Mouse (Mus musculus): ENCODE measurements around the gene Ift88. TPM values are rescaled to one million over a fixed set of nuclear protein-coding genes. Genes with fewer than 3 reads are reported as not detected.
"Not testable (repeated sequence)": the region's sequence is repeated elsewhere in the genome, so short reads cannot be mapped to it uniquely, and the experiment has no call there.

Gene Ift88
- polyA plus RNA-seq, 1 experiment from 2014 or later: 18.1 TPM

GRCm38 (mm10) chr14:57412166-57412565 lies 11.7 kb upstream of the Ift88 start:
- H3K4me2 ChIP-seq: no peak overlapping the region
- ATAC-seq (ENCODE audit: low FRiP score) (no peak), DNase-seq (ENCODE audit: low spot score, missing footprints) (no peak)
- peaks cover 3% of the 10 kb centered on the region; the same call in 1 of the 2 replicates for H3K4me1 ChIP-seq (ENCODE audit: control insufficient read depth, insufficient read depth, low read length)
- H3K36me3 ChIP-seq (ENCODE audit: control insufficient read depth, insufficient read depth, low read length): no peaks in the 10 kb centered on the region
- H3K9me3 ChIP-seq (ENCODE audit: control insufficient read depth, low read length): no peaks in the 10 kb centered on the region
- no peaks in the 10 kb centered on the region for H3K27me3 ChIP-seq (ENCODE audit: control insufficient read depth, insufficient read depth, low read length)
- H3K4me3 ChIP-seq (ENCODE audit: low read depth, low read length): no peak overlapping the region
- H3K9ac ChIP-seq (ENCODE audit: low read length): no peak overlapping the region
- 65% methylated on average over 7 of the region's 7 CpGs for WGBS
- H3K27ac ChIP-seq (ENCODE audit: low read depth, low read length): no peak overlapping the region

GRCm38 (mm10) chr14:57417187-57417586 lies 6.7 kb upstream of the Ift88 start:
- H3K4me3 ChIP-seq (ENCODE audit: low read depth, low read length): no peak overlapping the region
- H3K4me2 ChIP-seq: no peak overlapping the region
- H3K9me3 ChIP-seq (ENCODE audit: control insufficient read depth, low read length): no peaks in the 10 kb centered on the region
- ATAC-seq (ENCODE audit: low FRiP score): no peak
- DNase-seq (ENCODE audit: low spot score, missing footprints): no peak
- no peaks in the 10 kb centered on the region for H3K4me1 ChIP-seq (ENCODE audit: control insufficient read depth, insufficient read depth, low read length)
- WGBS: 100% methylated on average over 2 of the region's 2 CpGs
- H3K27me3 ChIP-seq (ENCODE audit: control insufficient read depth, insufficient read depth, low read length): no peaks in the 10 kb centered on the region
- no peak overlapping the region for H3K9ac ChIP-seq (ENCODE audit: low read length)
- no peaks in the 10 kb centered on the region for H3K36me3 ChIP-seq (ENCODE audit: control insufficient read depth, insufficient read depth, low read length)
- no peak overlapping the region for H3K27ac ChIP-seq (ENCODE audit: low read depth, low read length)

GRCm38 (mm10) chr14:57424212-57424561 lies 325 bp downstream of the Ift88 start:
- Histone ChIP-seq H3K4me2 (peak overlapping the region; percentile 74), H3K27ac (ENCODE audit: low read depth, low read length) (peak overlapping the region; percentile 51; the same call in 1 of the 2 replicates), H3K4me3 (ENCODE audit: low read depth, low read length) (peak overlapping the region; percentile 85), H3K27me3 (ENCODE audit: control insufficient read depth, insufficient read depth, low read length) (no peaks in the 10 kb centered on the region), H3K9ac (ENCODE audit: low read length) (peak overlapping the region; percentile 85), H3K9me3 (ENCODE audit: control insufficient read depth, low read length) (no peaks in the 10 kb centered on the region), H3K4me1 (ENCODE audit: control insufficient read depth, insufficient read depth, low read length) (peaks cover 2% of the 10 kb centered on the region; the same call in 1 of the 2 replicates), H3K36me3 (ENCODE audit: control insufficient read depth, insufficient read depth, low read length) (no peaks in the 10 kb centered on the region)
- under 1% methylated on average over 23 of the region's 24 CpGs for WGBS
- ATAC-seq (ENCODE audit: low FRiP score) (peak; percentile 93), DNase-seq (ENCODE audit: low spot score, missing footprints) (no peak)

- H3K27me3 ChIP-seq (ENCODE audit: control insufficient read depth, insufficient read depth, low read length): no peaks in the 10 kb centered on the region
- WGBS: 88% methylated on average over 2 of the region's 2 CpGs
- H3K9ac ChIP-seq (ENCODE audit: low read length): no peak overlapping the region
- no peak overlapping the region for H3K27ac ChIP-seq (ENCODE audit: low read depth, low read length)
- H3K4me1 ChIP-seq (ENCODE audit: control insufficient read depth, insufficient read depth, low read length): no peaks in the 10 kb centered on the region
- H3K36me3 ChIP-seq (ENCODE audit: control insufficient read depth, insufficient read depth, low read length): no peaks in the 10 kb centered on the region
- no peak overlapping the region for H3K4me3 ChIP-seq (ENCODE audit: low read depth, low read length)
- no peaks in the 10 kb centered on the region for H3K9me3 ChIP-seq (ENCODE audit: control insufficient read depth, low read length)
- DNase-seq (ENCODE audit: low spot score, missing footprints) (no peak), ATAC-seq (ENCODE audit: low FRiP score) (no peak)
- no peak overlapping the region for H3K4me2 ChIP-seq
Observed at GRCm38 (mm10) chr14:57430451-57430850, 6.6 kb downstream of the Ift88 start.

DNA sequence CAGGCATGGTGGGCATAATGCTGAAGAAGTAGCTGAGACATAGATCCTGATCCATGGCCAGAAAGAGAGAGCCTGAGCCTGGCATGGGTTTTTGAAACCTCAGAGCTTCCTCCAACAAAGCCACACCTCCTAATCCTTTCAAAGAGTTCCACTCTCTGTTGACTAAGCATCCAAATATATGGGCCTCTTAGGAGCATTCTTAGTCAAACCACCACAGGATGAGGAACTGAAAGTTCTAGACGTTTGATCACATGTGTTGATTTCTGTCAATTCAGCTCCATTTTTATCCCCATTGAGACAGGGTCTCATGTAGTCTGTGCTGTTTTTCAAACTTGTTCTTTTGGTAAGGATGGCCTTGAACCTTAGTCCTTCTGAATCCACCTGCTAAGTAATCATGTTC lies 28.7 kb downstream of the Ift88 start:
- Histone ChIP-seq H3K27ac (ENCODE audit: low read depth, low read length) (no peak overlapping the region), H3K9ac (ENCODE audit: low read length) (no peak overlapping the region), H3K4me3 (ENCODE audit: low read depth, low read length) (no peak overlapping the region), H3K36me3 (ENCODE audit: control insufficient read depth, insufficient read depth, low read length) (no peaks in the 10 kb centered on the region), H3K27me3 (ENCODE audit: control insufficient read depth, insufficient read depth, low read length) (no peaks in the 10 kb centered on the region), H3K4me2 (no peak overlapping the region), H3K9me3 (ENCODE audit: control insufficient read depth, low read length) (no peaks in the 10 kb centered on the region), H3K4me1 (ENCODE audit: control insufficient read depth, insufficient read depth, low read length) (no peaks in the 10 kb centered on the region)
- ATAC-seq (ENCODE audit: low FRiP score) (no peak), DNase-seq (ENCODE audit: low spot score, missing footprints) (no peak)
- 70% methylated on average over 1 of the region's 1 CpGs for WGBS

DNA sequence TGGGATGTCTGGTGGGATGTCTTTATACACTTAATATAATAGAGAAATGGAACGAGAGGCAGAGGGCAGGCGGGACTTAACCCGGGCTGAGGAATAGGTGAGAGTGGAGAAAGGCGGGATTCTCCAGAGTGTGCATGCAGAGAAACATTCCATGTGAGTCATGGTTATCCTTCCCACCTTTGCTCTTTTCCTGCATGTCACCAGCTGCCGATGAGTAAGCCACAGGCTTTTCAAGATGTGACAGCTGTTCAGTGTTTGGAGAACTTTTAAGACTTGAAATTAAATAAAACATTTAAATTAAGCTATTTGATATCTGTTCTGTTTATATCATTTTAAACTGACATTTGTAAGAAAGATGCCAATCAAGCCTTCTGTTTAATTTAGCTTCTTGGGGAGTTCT lies 36.0 kb downstream of the Ift88 start:
- Histone ChIP-seq H3K4me2 (no peak overlapping the region), H3K27ac (ENCODE audit: low read depth, low read length) (no peak overlapping the region)
- WGBS: 95% methylated on average over 5 of the region's 5 CpGs

DNA sequence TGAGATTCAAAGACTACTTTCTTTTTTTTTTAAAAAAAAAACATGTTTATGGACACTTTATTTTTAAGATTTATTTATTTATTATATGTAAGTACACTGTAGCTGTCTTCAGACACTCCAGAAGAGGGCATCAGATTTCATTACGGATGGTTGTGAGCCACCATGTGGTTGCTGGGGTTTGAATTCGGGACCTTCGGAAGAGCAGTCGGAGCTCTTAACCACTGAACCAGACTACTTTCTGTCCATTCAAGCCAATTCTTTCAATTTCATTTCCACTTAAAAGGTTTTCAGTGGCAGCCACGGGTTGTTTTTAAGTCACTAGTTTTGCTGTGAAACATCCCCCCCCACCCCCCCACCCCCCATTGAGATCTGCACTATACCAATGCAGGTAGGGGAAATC lies 36.5 kb downstream of the Ift88 start:
- H3K4me2 ChIP-seq; DNase-seq (ENCODE audit: low spot score, missing footprints); H3K36me3 ChIP-seq (ENCODE audit: control insufficient read depth, insufficient read depth, low read length); H3K4me3 ChIP-seq (ENCODE audit: low read depth, low read length); H3K9me3 ChIP-seq (ENCODE audit: control insufficient read depth, low read length); ATAC-seq (ENCODE audit: low FRiP score); H3K27me3 ChIP-seq (ENCODE audit: control insufficient read depth, insufficient read depth, low read length); H3K27ac ChIP-seq (ENCODE audit: low read depth, low read length); H3K4me1 ChIP-seq (ENCODE audit: control insufficient read depth, insufficient read depth, low read length); H3K9ac ChIP-seq (ENCODE audit: low read length): not testable (repeated sequence)
- 79% methylated on average over 5 of the region's 5 CpGs for WGBS

More for the DNA sequence above, 36.0 kb downstream of the Ift88 start:
- Histone ChIP-seq H3K36me3 (ENCODE audit: control insufficient read depth, insufficient read depth, low read length) (no peaks in the 10 kb centered on the region), H3K27me3 (ENCODE audit: control insufficient read depth, insufficient read depth, low read length) (no peaks in the 10 kb centered on the region), H3K4me3 (ENCODE audit: low read depth, low read length) (no peak overlapping the region), H3K9ac (ENCODE audit: low read length) (no peak overlapping the region), H3K4me1 (ENCODE audit: control insufficient read depth, insufficient read depth, low read length) (no peaks in the 10 kb centered on the region), H3K9me3 (ENCODE audit: control insufficient read depth, low read length) (no peaks in the 10 kb centered on the region)
- ATAC-seq (ENCODE audit: low FRiP score) (no peak), DNase-seq (ENCODE audit: low spot score, missing footprints) (no peak)

DNA sequence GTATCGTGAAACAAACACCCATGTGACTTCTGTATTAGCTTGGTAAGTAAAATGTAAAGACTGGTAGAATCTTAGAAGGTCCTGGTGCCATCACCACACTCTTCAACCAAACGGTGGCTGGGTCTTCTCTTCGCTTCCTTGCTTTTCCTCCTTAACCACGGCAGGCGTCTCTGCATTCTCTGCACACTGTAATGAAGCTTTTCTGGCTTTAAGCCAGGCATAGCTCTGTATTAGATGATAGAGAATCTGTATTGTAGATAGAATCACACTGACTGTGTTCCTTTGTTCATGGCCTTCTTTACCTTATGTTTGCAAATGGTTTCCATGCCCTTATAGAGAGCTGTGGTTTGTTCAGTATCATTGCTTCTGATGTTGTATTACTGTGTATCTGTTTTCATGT lies 39.0 kb downstream of the Ift88 start:
- WGBS: 92% methylated on average over 5 of the region's 5 CpGs
- no peaks in the 10 kb centered on the region for H3K4me1 ChIP-seq (ENCODE audit: control insufficient read depth, insufficient read depth, low read length)
- H3K4me3 ChIP-seq (ENCODE audit: low read depth, low read length): no peak overlapping the region
- H3K27me3 ChIP-seq (ENCODE audit: control insufficient read depth, insufficient read depth, low read length): no peaks in the 10 kb centered on the region
- no peaks in the 10 kb centered on the region for H3K36me3 ChIP-seq (ENCODE audit: control insufficient read depth, insufficient read depth, low read length)
- H3K9me3 ChIP-seq (ENCODE audit: control insufficient read depth, low read length): no peaks in the 10 kb centered on the region
- H3K4me2 ChIP-seq: no peak overlapping the region
- no peak for ATAC-seq (ENCODE audit: low FRiP score)
- H3K9ac ChIP-seq (ENCODE audit: low read length): no peak overlapping the region
- no peak overlapping the region for H3K27ac ChIP-seq (ENCODE audit: low read depth, low read length)
- DNase-seq (ENCODE audit: low spot score, missing footprints): no peak

- WGBS: 87% methylated on average over 2 of the region's 2 CpGs
- no peak for ATAC-seq (ENCODE audit: low FRiP score)
Observed at GRCm38 (mm10) chr14:57475057-57475456, 51.2 kb downstream of the Ift88 start.

DNA sequence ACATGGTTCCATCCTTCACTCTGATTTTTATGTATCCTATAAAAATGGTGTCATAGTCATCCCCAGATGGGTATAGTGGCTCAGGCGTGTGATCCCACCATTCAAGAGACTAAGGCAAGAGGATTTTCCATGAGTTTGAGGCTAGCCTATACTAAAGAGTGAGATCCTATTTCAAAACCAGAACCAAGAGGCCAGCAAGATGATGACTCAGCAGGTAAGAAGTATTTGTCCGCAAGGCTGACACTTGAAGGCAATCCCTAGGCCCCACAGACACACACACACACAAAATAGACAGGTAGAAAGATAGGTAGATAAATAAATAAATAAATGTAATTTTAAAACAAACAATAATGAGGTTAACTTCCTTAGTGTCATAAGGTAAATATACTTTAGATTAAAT lies 58.4 kb downstream of the Ift88 start:
- 90% methylated on average over 2 of the region's 2 CpGs for WGBS
- ATAC-seq (ENCODE audit: low FRiP score): no peak
- Histone ChIP-seq H3K4me2 (no peak overlapping the region), H3K36me3 (ENCODE audit: control insufficient read depth, insufficient read depth, low read length) (no peaks in the 10 kb centered on the region), H3K27ac (ENCODE audit: low read depth, low read length) (no peak overlapping the region), H3K9me3 (ENCODE audit: control insufficient read depth, low read length) (no peaks in the 10 kb centered on the region), H3K9ac (ENCODE audit: low read length) (no peak overlapping the region), H3K4me3 (ENCODE audit: low read depth, low read length) (no peak overlapping the region), H3K4me1 (ENCODE audit: control insufficient read depth, insufficient read depth, low read length) (no peaks in the 10 kb centered on the region), H3K27me3 (ENCODE audit: control insufficient read depth, insufficient read depth, low read length) (no peaks in the 10 kb centered on the region)
- DNase-seq (ENCODE audit: low spot score, missing footprints): no peak

More at GRCm38 (mm10) chr14:57475057-57475456, 51.2 kb downstream of the Ift88 start:
- Histone ChIP-seq H3K9ac (ENCODE audit: low read length) (no peak overlapping the region), H3K27me3 (ENCODE audit: control insufficient read depth, insufficient read depth, low read length) (no peaks in the 10 kb centered on the region), H3K4me2 (no peak overlapping the region), H3K4me1 (ENCODE audit: control insufficient read depth, insufficient read depth, low read length) (no peaks in the 10 kb centered on the region), H3K9me3 (ENCODE audit: control insufficient read depth, low read length) (no peaks in the 10 kb centered on the region), H3K36me3 (ENCODE audit: control insufficient read depth, insufficient read depth, low read length) (no peaks in the 10 kb centered on the region), H3K27ac (ENCODE audit: low read depth, low read length) (no peak overlapping the region), H3K4me3 (ENCODE audit: low read depth, low read length) (no peak overlapping the region)
- DNase-seq (ENCODE audit: low spot score, missing footprints): no peak
